Mouse (Mus musculus) retina, postnatal 7 days (tissue): ENCODE results near the gene Baiap2.

ENCODE experiments used
- DNase-seq: peaks from one replicate; pipeline ENCODE4 v3.0.0-alpha.2; 2012; ENCODE audit warnings: low read depth, low spot score

The Baiap2 gene

DNA sequence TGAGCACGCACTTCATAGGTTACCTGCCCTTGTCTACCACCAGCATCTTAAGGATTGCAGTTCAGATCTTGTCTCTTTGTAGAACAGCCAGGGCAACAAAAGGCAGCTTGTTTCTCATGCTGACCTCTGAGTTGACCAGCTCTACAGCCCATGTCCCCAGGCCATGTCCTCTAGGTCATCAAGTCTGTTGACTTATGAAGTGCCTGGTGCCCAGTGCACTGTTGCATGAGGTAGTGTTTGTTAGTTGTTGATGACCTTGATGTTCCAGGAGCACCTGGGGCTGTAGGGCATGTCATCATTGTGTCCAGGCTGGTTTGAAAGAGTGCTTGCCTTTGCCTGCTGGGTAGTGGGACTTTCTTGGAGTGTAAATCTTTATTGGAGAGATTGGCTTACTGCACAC, 4.9 kb downstream of the Baiap2 start:
- no peak for DNase-seq

DNA sequence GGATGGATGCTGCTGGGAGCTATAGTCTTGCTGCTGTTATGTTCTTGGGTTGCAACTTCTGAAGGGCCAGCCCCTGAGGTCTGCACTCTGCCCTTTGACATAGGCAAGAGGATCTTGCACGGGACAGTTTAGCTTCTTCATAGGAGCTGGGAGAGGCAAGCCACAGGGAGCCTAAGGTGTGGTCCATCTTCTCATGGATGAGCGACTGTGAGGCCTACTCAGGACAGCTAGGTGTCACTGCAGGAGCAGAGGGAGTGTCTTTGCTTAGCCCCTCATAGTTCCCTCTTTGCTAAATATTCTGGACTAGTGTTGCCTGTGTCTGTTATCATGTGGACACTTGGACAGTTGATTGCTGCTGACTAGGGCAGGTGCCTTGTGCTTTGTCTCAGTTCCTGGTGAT, 5.3 kb downstream of the Baiap2 start:
- DNase-seq = no peak

DNA sequence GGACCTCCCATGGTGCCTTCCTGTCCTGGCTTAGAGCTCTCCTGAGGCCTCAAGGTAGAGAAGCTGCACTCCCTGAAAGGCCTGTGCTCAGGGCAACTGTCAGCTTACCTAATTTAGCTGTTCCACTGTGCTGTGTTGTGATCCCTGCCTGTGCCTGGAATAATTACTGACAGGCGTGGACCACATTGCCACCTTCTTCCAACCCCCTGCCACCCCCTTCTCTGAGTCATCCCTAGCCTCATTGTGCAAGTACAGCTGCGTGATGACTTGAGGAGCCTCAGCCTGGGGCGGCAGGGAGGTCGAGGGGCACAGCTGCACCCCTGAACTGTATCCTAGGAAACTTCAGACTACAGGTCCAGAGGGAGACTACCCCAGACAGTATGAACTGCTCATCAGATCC, 5.7 kb downstream of the Baiap2 start:
- no peak for DNase-seq

DNA sequence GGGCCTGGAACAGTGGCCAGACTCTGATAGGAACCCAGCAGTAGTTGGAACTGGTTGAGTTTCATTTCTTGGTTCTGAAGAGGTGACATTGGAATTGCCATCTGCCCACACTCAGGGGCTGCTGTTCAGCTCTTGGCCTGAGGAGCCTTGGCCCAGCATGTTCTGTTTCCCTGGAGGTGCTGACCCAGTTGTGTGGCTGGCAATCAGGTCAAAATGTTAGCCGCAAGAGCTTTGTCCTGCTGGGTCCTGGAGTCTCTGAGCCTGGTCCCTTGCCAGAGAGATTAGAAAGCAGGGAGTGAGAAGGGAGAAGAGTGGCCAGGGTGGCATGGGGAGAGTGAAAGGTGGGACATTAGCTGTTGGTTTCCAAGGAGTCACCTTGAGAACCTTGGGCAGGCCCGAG, 6.2 kb downstream of the Baiap2 start:
- DNase-seq = no peak

DNA sequence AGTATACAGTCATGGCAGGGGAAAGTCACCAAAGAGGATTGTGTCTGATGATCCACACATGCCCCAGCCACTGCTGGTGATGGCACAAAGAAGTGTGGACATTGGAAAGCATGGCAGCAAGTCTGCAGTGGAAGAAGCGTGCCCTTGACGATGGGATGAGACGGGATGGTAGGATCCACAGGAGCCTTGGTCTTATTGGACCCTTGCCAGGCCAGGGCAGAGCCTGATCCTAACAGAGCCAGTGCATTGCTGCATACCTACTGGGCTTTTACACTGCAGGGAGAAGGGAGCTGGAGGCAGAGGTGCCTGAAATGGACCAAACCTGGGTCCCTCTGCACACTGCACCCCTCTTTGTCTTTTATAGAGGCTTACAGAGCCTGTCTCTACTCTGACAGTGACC, 8.0 kb downstream of the Baiap2 start:
- DNase-seq = no peak

DNA sequence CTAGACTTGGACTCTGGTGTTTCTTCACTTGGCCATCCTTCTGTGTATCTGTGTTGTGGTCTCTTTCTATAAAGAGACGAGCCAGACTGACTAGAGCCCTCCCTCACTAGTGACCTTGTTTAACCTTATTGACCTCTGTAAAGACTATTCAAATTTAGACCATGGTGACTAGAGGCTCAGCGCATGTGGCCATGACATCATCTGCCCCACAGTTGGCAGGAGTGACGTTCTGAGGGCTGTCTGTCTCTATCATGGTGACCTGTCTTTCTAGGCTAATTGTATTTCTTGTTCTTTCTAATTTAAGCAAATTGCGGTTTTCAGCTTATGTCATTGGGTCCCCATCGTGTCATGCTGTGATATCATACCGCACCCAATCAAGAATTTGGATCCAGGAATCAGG, 8.8 kb downstream of the Baiap2 start:
- no peak for DNase-seq

DNA sequence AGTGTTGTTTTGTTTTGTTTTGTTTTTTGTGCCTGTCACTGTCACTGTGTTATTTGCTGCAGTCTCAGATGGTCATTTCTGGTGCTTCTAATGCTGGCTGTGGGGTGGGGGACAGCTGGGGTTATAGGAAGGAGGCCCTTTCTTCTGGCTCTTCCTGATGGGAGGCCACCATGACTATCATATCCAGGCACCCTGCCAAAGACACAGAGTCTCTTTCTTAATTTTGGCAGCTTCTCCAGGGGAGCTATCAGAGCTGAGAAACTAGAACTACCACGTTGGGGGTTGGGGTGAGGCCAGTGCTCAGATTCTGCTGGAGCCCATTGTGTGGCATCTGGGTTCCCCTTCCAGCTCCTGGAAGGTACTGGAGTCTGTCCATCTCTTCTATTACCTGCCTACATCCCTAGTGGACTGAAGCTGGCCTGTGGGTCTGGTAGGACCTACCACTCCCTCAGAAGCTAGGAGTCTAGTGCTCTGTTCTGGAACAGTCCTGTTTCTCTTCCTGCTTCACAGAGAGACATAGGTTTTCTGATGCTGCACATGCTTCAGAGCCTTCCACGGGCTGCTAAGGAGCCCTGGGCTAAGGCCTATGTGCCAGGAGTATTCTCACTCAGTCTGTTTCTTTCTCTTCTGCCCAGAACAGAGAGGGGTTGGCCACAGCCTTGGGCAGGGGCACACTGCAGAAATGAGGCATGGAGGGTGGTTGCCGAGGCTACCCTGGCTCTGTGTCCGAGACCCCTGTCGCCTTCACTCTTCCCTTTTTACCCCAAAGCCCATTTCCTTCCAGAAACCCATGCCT, 10.1 kb downstream of the Baiap2 start:
- no peak for DNase-seq

DNA sequence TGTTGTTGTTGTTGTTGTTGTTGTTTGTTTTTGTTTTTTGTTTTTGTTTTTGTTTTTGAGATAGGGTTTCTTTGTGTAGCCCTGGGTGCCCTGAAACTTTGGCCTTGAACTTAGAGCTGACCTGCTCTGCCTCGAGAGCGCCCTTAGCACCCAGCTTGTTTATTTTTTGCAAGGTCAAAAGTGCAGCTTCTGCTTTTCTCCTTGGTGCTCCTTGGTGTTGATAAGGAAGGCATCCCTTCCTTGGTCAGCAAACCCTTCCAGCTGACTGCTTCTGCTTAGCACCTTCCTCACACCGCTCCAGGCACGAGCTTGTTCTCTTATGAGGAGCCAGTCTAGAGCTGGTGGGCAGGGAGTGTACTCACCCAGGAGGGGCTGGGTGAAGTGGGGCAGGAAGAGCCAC, 11.7 kb downstream of the Baiap2 start:
- DNase-seq = no peak

DNA sequence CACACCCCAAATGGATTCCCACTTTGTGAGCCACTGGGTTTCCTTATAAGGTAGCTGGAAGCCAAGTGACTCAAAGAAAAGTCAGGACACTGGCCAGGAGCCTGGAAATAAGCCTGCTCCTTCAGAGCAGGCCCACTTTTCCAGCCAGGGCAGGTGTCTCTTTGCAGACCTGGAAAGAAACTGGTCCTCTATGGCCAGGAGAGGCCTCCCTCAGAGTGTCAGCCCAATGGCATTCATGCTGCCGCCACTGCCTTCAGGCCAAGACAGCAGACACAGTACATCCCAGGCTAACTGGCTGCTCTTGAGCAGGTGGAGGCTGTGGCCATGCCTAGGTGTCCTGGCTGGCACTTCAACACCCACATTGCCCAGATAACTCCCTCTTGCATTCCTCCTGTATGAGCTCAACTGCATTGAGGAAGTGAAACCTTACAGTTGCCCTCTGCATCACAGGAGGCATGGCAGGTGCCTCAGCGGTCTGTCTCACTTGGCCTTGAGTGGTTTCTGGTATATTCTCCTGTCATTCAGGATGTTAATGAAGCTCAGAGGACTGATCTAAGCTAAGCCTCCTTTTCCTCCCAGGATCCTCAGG, 12.3 kb downstream of the Baiap2 start:
- no peak for DNase-seq

DNA sequence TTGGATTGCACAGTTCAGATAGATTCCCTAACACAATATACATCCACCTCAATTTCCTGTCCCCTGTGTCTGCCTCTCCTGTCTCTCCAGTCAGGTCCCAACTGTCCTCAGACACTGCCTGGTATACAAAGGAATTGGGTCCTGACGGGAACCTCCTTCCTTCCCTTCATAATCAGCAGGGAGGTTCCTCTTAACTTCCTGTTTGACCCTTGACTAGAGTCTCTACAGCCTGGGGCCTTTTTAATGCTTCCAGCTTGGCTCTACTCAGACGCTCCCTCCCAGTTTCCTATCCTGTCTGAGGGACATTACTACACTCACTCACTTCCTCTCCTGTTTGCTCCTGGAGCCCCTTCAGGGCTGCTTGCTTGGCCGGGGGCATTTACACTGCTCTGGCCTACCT, 12.9 kb downstream of the Baiap2 start:
- no peak for DNase-seq

DNA sequence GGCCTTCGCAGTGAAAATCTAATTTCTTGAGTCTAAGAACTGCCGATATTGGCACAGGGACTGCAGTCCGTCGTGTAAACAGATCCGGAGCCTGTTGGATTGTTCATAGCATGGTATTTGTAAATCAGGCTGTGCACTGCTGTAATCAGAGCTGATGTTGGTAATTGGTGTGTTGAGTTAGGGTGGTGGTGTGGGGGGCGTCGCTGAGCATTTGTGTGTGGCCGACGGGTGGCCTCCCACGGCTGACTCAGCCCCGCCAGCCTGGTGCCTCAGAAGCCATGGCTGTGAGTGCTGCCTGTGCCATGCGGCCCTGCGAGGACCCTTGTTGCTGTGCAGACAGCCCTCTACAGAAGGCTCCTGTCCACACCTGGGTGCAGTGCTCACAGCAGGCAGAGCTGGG, 14.0 kb downstream of the Baiap2 start:
- no peak for DNase-seq

DNA sequence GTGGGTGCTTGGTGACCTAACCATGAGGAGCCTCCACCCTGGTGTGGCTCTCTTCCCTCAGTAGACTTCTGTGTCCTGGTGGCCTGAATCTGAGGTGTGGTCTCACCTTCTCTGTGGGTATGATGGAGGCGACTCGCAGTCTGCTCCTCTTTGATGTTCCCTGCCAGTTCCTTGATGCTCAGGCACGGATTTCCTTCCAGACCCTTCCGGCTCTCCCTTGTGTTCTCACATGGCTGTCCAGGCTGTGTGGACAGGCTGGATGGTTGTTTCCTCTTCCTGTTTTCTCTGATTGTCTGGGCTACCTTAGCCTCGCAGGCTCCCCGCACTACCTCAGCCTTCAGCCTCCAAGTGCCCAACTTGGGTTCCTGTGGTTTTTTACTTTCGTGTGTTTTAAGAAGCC, 16.3 kb downstream of the Baiap2 start:
- DNase-seq = no peak

DNA sequence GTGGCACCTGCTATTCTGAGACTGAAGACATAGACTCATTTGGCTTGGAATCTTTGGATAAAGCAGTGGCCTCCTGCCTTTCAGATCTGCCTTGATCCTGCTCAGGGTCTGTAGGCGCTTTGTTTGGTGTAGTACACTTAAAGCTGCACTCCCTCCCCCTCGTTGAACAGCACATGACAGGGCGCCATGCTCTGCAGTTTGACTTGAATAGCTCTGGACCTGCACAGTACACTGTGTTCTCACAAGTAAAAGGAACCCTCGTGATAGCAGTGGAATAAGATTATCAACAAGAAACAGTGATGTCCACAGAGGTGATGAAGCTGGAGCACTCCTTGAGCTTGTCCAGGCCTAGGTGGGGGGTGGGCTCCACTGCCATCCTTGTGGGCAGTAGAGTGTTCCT, 17.2 kb downstream of the Baiap2 start:
- no peak for DNase-seq

DNA sequence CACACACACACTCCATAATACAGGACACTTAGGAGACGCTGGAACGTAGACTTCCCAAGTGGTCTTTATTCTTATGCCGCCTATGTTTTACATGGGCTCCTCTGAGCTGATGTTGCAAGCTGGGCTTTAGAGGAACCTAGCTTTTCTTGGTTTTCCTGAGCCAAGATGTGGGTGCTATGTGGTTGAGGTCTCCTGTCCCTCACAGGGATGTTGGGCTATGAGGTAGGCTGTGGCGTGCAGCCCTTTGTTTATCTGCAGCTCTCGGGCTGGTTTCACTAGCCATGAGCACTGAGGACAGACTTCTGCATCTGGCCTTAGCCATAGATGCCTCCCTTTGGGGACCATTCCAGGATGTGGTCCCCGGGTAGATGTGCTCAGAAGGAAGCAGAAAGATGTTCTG, 18.1 kb downstream of the Baiap2 start:
- no peak for DNase-seq

DNA sequence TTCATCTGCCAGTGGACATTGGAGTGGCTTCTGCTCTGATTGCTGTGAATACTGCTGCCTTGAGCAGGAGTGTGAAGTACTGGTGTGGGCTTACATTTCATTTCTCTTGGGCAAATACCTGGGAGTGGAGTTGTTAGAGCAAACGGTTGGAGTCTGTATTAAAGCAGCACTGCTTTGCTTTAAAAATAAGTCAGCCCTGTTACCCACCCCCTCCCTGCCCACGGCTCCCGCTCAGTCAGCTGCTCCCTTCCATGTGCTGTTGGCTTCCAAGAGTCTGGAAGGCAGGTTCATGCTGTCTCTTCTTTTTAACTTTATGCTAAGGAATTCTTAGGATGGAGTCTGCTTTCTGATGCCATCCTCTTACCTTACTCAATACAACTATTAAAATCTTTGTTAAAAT, 18.9 kb downstream of the Baiap2 start:
- no peak for DNase-seq

DNA sequence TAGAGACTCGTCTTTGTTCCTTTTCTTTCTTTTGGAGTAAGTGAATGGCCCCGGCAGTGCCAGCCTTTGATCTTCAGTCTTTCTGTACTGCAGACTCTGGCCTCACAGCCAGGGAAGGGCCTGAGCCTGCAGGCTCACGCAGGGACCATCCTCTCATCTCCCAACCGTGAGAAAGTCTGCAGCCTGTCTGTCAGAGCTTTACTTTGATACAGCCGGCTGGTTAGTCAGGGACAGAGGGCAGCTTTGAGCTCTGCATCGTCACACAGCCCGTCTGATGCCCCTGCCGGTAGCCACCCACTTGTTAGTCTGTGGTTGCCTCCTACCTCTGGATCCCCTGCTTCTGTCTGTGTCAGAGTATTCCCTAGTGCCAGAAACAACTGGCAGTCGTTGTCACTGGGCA, 22.5 kb downstream of the Baiap2 start:
- DNase-seq = no peak

DNA sequence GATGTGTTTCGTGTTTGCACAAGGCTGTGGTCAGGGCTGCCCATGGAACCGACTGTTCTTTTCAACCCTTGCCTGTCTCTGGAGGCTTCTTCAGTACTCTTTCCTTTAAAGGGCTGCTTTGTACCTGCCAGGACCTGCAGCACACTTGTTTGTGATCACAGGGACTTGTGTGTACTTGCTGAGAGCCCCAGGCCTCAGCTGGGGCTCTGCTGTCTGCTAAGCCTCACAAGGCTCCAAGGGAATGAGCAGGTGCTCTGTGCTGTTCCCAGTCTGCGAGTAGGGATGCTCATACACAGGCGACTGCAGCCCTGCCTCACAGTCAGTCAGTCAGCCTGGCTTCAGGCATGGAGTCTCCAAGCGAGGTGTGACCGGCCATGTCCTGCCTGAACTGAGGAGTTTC, 23.7 kb downstream of the Baiap2 start:
- DNase-seq = no peak

DNA sequence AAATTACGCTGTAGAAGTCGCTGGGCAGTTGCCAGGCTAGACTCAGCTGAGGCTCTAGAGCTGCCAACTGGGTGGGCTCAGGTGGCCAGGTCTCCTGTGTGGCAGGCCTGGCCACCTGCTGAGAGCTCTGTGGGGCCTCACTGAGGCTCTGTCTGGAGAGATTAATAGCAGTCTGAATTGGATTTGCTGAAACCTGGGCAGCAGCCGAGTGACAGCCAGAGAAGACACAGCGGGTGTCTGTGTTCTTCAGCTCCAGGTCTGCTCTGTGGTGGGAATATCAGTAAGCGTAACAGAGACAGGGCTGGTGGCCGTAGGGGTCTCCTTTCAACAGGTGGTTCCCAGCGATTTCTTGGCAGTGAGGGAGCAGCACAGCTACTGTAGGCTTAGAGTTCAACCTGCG, 24.8 kb downstream of the Baiap2 start:
- DNase-seq = no peak

DNA sequence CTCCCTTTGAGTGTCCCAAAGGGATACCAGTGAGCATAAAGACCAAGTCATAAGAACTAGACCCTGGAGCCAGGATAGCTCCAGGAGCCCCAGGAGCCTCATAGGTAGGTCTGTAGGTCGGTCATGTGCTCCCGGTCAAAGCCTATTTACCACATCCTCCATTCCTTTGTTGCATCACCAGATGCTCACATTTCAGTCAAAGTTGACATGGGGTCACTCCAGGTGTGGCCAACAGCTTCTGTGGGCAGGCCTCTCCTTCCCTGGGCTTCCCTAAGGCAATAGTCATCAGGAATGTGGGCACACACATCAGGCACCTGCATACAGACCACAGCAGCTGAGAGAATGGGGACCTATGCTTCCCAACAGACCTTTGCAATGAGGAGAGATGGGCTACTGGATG, 25.3 kb downstream of the Baiap2 start:
- no peak for DNase-seq

DNA sequence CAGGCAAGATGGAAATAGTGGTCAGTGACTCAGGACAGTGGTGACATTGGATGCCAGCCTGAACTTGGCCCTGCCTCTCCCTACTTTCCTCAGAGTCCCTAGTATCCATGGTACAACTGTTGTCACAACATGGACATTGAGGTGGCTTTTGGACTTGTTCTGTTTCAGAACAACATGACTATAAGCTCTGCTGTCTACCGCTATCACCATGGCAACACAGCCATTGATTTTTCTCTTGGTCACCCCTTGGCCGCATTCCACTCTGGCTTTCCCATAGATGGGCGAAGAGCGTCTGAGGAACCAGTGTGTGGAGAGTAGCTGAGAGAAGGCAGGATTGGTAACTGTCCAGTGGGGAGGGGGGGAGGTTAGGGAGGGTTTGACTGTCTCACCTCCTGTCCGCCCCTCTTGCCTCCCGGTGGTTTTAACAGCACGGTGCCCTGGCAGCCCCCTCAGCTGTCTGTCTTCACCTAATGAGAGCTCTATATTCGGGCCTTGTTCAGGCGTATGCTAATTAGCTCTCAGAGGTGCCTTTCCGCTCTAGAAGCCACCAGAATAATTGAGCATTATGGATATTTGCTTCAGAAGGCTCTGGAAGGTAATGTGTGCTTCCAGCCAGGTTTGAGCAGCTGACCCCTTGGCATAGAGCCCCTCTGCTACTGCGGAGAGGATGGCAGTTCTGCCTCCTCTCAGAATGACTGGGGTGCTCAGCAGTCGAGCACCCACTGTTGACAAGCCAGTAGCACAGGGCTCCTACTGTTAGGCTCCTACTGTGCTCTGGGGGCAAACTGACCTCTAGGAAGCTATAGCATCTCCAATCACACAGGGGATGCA, 27.7 kb downstream of the Baiap2 start:
- DNase-seq = no peak

DNA sequence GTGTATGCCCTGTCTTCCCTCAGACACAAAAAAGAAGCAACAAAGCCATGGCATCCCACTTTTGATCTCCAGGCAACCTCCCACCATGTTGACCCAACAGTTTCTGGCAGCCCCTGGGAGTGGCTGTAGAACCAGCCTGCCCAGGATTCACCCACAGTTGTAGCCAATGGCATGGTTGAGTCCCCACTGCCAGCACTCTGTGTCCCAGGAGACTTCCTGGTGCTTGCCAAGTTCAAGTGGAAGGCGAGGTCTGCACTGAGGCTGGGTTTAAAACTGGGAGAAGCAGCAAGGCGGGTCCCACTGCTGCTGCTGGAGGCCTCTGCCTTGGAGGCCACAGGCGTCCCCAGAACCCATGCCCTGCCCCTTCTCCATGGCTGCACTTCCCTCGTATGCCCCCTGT, 31.2 kb downstream of the Baiap2 start:
- DNase-seq = no peak

DNA sequence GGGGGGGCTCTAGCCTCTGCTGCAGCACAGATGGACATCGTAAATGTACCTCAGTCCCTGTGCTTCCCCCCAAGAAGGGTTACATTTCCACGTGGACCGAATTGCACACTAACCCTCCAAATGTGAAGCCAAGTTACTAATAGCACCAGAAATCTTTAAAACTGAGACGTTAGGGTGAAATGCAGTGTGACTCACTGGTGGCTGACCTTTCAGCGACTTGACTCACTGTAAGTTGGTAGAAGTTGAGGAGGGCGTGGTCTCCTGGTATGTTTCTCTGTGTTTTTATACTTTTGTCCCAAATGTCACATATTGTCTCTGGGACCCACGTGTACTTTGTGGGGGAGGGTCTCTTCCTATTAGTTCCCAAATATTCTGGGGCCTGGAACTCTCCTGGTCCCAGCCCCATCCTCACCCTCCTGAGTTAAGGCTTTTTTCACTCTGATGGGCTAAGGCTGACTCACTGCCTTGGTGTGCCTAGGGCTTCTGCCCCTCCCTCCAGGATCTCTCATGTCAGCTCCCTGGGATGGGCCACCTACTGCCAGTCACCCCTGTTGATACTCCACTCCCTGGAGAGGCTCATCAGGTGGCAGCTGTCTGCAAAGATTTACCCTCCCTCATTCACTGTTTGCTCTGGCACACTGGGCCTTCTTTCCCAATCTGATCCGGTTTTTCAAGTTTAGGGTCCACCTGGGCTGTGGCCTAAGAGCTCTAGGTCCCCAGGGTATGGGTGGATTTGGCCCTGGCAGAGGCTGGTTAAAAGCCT, 33.4 kb downstream of the Baiap2 start:
- DNase-seq = no peak
